Comparison of ENCODE assay signal across 8 mouse cellular contexts in genomic region chr5:99906181-99906956, GRCm38 (mm10). TPM values are rescaled to one million over a fixed set of nuclear protein-coding genes. Genes with fewer than 3 reads are reported as not detected.
A peak's percentile ranks its signal among the peaks of the same experiment; 100 is the strongest.
DNase-seq lines count a peak whose midpoint lies in the region; ATAC-seq and TF ChIP-seq lines count a peak whose summit lies in the region.

Gene Vamp9 (plus strand): TSS chr5:99906254.

- ATAC-seq in heart, embryonic 13.5 days (ENCODE audit: extremely low read depth, insufficient number of reproducible peaks, low FRiP score, low TSS enrichment) = peak; percentile 93
- peak; percentile 100 for ATAC-seq in kidney, embryonic 16.5 days (ENCODE audit: low FRiP score, low TSS enrichment)
- peak; percentile 99 for ATAC-seq in limb, embryonic 15.5 days (ENCODE audit: insufficient number of reproducible peaks, low FRiP score, low TSS enrichment, low read depth)
- ATAC-seq in midbrain, postnatal 0 days (ENCODE audit: low FRiP score) = peak; percentile 99

- peaks cover 9% of the 10 kb centered on the region; the same call in 1 of the 2 replicates for H3K4me1 ChIP-seq in forebrain, embryonic 10.5 days
- H3K4me1 ChIP-seq in heart, embryonic 13.5 days = peaks cover 4% of the 10 kb centered on the region; the same call in 1 of the 2 replicates
- no peaks in the 10 kb centered on the region for H3K4me1 ChIP-seq in kidney, embryonic 16.5 days (ENCODE audit: insufficient read depth, low read length)
- peaks cover 4% of the 10 kb centered on the region for H3K4me1 ChIP-seq in limb, embryonic 15.5 days
- no peaks in the 10 kb centered on the region for H3K4me1 ChIP-seq in midbrain, postnatal 0 days (ENCODE audit: insufficient read depth, low read length)

- 7% methylated on average over 49 of the region's 49 CpGs for WGBS in forebrain, embryonic 10.5 days
- 5% methylated on average over 49 of the region's 49 CpGs for WGBS in heart, embryonic 13.5 days
- WGBS in kidney, embryonic 16.5 days = 2% methylated on average over 49 of the region's 49 CpGs
- 4% methylated on average over 49 of the region's 49 CpGs for WGBS in limb, embryonic 15.5 days
- 11% methylated on average over 49 of the region's 49 CpGs for WGBS in midbrain, postnatal 0 days

- H3K9me3 ChIP-seq in forebrain, embryonic 10.5 days = no peaks in the 10 kb centered on the region
- H3K9me3 ChIP-seq in heart, embryonic 13.5 days = no peaks in the 10 kb centered on the region
- no peaks in the 10 kb centered on the region for H3K9me3 ChIP-seq in kidney, embryonic 16.5 days (ENCODE audit: low read length)
- no peaks in the 10 kb centered on the region for H3K9me3 ChIP-seq in limb, embryonic 15.5 days
- no peaks in the 10 kb centered on the region for H3K9me3 ChIP-seq in midbrain, postnatal 0 days (ENCODE audit: low read length)

- TF ChIP-seq CTCF in midbrain, postnatal 0 days (IDR thresholded peaks at IDR 0.05) = peak; percentile 66

- no peaks in the 10 kb centered on the region for H3K27me3 ChIP-seq in forebrain, embryonic 10.5 days (ENCODE audit: poor library complexity, severe bottlenecking)
- H3K27me3 ChIP-seq in heart, embryonic 13.5 days (replicated peaks) = no peaks in the 10 kb centered on the region
- H3K27me3 ChIP-seq in kidney, embryonic 16.5 days (ENCODE audit: insufficient read depth, low read length) = no peaks in the 10 kb centered on the region
- no peaks in the 10 kb centered on the region for H3K27me3 ChIP-seq in limb, embryonic 15.5 days
- no peaks in the 10 kb centered on the region for H3K27me3 ChIP-seq in midbrain, postnatal 0 days (ENCODE audit: insufficient read depth, low read length)

- H3K4me3 ChIP-seq in forebrain, embryonic 10.5 days = peak within 1 kb of the TSS; percentile 70
- peak within 1 kb of the TSS; percentile 72 for H3K4me3 ChIP-seq in heart, embryonic 13.5 days
- H3K4me3 ChIP-seq in kidney, embryonic 16.5 days (ENCODE audit: low read length) = peak within 1 kb of the TSS; percentile 64
- peak within 1 kb of the TSS; percentile 68 for H3K4me3 ChIP-seq in limb, embryonic 15.5 days
- H3K4me3 ChIP-seq in midbrain, postnatal 0 days (ENCODE audit: low read depth, low read length) = peak within 1 kb of the TSS; percentile 54

- H3K4me2 ChIP-seq in heart, embryonic 13.5 days = peak within 1 kb of the TSS; percentile 68
- peak within 1 kb of the TSS; percentile 55 for H3K4me2 ChIP-seq in kidney, embryonic 16.5 days (replicated peaks; ENCODE audit: low read depth, low read length)
- peak within 1 kb of the TSS; percentile 66 for H3K4me2 ChIP-seq in limb, embryonic 15.5 days
- peak within 1 kb of the TSS; percentile 56 for H3K4me2 ChIP-seq in midbrain, postnatal 0 days (ENCODE audit: low read depth, low read length, poor library complexity, severe bottlenecking)

- peak within 1 kb of the TSS; percentile 96 for H3K27ac ChIP-seq in forebrain, embryonic 10.5 days
- H3K27ac ChIP-seq in heart, embryonic 13.5 days (replicated peaks) = peak within 1 kb of the TSS; percentile 97
- H3K27ac ChIP-seq in kidney, embryonic 16.5 days (ENCODE audit: low read length) = peak within 1 kb of the TSS; percentile 96
- peak within 1 kb of the TSS; percentile 97 for H3K27ac ChIP-seq in limb, embryonic 15.5 days
- H3K27ac ChIP-seq in midbrain, postnatal 0 days (ENCODE audit: low read depth, low read length) = peak within 1 kb of the TSS; percentile 74

- H3K9ac ChIP-seq in heart, embryonic 13.5 days = peak within 1 kb of the TSS; percentile 83
- peak within 1 kb of the TSS; percentile 80 for H3K9ac ChIP-seq in kidney, embryonic 16.5 days (replicated peaks; ENCODE audit: low read length)
- H3K9ac ChIP-seq in limb, embryonic 15.5 days = peak within 1 kb of the TSS; percentile 49
- H3K9ac ChIP-seq in midbrain, postnatal 0 days (replicated peaks; ENCODE audit: low read length, poor library complexity, severe bottlenecking) = peak within 1 kb of the TSS; percentile 67

- H3K36me3 ChIP-seq in forebrain, embryonic 10.5 days (replicated peaks) = no peaks in the 10 kb centered on the region
- H3K36me3 ChIP-seq in heart, embryonic 13.5 days = no peaks in the 10 kb centered on the region
- no peaks in the 10 kb centered on the region for H3K36me3 ChIP-seq in kidney, embryonic 16.5 days (ENCODE audit: insufficient read depth, low read length)
- no peaks in the 10 kb centered on the region for H3K36me3 ChIP-seq in limb, embryonic 15.5 days
- no peaks in the 10 kb centered on the region for H3K36me3 ChIP-seq in midbrain, postnatal 0 days (ENCODE audit: insufficient read depth, low read length)

- DNase-seq in B cell, adult 2 months = peak; percentile 94
- peak; percentile 56 for DNase-seq in c-Kit-positive CD71-negative TER-119-negative erythroid progenitor cells, embryonic 14.5 days (ENCODE audit: low read depth)
- DNase-seq in forebrain, embryonic 10.5 days (ENCODE audit: extremely low spot score, low spot score) = peak; percentile 95
- peak; percentile 97 for DNase-seq in midbrain, postnatal 0 days (ENCODE audit: low spot score)
- peak; percentile 71 to 92 for DNase-seq in spleen, postnatal 10 days (ENCODE audit: low spot score in 2 of 2)

RNA-seq across cellular contexts. Expression of gene Vamp9, which starts in this region (rescaled TPM):
- polyA plus RNA-seq in forebrain, embryonic 10.5 days (2016; fragmentation: Nextera tagmentation; extraction: Ambion mirVana) = 0.25 and 0.30 TPM in 2 replicates
- 0.62 and 0.67 TPM in 2 replicates for polyA plus RNA-seq in heart, embryonic 13.5 days (2015; fragmentation: Nextera tagmentation; extraction: Ambion mirVana)
- polyA plus RNA-seq in kidney, embryonic 16.5 days (2015; fragmentation: Nextera tagmentation; extraction: Ambion mirVana) = 0.28 and 0.42 TPM in 2 replicates
- 0.54 and 0.63 TPM in 2 replicates for polyA plus RNA-seq in limb, embryonic 15.5 days (2015; fragmentation: Nextera tagmentation; extraction: Ambion mirVana)
- total RNA-seq in midbrain, postnatal 0 days (2014; rRNA removed) = not detected in 2 replicates
- polyA plus RNA-seq in midbrain, postnatal 0 days (2015; fragmentation: Nextera tagmentation; extraction: Ambion mirVana) = 0.71 and 0.73 TPM in 2 replicates

Comparison
In these comparisons a context has a peak if more than half of its experiments do, and no peak if none do; other contexts are left out.
1. Peak in every context shown above with its lines: DNase-seq, ATAC-seq, H3K4me3 ChIP-seq and H3K27ac ChIP-seq.
2. Peak in DNase-seq, H3K4me3 ChIP-seq and H3K27ac ChIP-seq in forebrain, embryonic 10.5 days; RNA of the gene not detected or under 1 TPM.
3. Peak in ATAC-seq, H3K4me3 ChIP-seq, H3K27ac ChIP-seq, H3K9ac ChIP-seq and H3K4me2 ChIP-seq in heart, embryonic 13.5 days; RNA of the gene not detected or under 1 TPM.
4. Peak in ATAC-seq, H3K4me3 ChIP-seq, H3K27ac ChIP-seq, H3K9ac ChIP-seq and H3K4me2 ChIP-seq in kidney, embryonic 16.5 days; RNA of the gene not detected or under 1 TPM.
5. Peak in ATAC-seq, H3K4me3 ChIP-seq, H3K27ac ChIP-seq, H3K9ac ChIP-seq and H3K4me2 ChIP-seq in limb, embryonic 15.5 days; RNA of the gene not detected or under 1 TPM.
6. Peak in DNase-seq, ATAC-seq, H3K4me3 ChIP-seq, H3K27ac ChIP-seq, H3K9ac ChIP-seq and H3K4me2 ChIP-seq in midbrain, postnatal 0 days; RNA of the gene not detected or under 1 TPM.